Mouse (Mus musculus): ENCODE measurements around the gene Meis3.

The Meis3 gene

DNA sequence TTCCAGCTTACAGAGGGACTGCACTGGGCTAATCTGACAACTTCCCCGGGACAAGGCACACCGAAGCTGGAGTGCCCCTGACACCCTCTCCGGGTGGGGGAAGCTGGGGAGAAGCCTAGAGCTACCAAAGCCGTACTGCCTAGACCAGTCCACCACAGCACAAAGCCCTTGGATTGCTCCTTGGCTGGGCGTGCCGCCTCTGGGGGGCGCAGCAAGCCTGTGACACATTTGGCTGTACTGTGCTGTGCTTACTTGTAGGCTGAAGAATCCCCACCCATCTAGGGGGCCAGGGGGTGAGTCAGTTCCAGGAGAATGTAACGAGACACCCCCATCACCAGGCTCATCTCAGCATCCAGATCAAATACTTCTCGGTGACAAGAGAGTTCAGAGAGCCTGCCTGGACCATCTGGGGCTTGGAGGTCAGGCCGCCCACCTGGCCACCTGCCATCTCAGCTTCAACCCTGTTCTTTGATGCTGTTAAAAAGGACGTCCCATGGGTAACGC is 36.0 kb downstream of the Meis3 start:
- DNase-seq (ENCODE audit: low spot score) = no peak

DNA sequence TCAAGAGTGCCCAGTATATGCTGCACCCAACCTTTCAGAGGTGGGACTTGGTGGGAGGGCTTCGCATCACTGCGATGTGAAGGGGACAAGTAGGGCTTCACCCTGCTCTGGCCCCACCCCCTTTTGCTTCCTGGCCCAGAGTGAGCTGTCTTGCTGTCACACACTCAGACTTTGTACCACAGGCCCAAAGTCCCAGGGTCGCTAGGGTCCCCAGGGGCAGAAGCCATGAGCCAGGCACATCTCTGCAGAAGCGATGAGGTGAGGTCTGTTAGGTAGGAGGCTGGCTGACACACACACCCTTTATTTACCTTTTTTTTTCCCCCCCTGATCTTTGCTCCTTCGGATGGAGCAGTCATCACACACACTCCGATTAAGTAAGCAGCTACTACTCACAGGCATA is 38.3 kb downstream of the Meis3 start:
- DNase-seq (ENCODE audit: low spot score) = no peak

DNA sequence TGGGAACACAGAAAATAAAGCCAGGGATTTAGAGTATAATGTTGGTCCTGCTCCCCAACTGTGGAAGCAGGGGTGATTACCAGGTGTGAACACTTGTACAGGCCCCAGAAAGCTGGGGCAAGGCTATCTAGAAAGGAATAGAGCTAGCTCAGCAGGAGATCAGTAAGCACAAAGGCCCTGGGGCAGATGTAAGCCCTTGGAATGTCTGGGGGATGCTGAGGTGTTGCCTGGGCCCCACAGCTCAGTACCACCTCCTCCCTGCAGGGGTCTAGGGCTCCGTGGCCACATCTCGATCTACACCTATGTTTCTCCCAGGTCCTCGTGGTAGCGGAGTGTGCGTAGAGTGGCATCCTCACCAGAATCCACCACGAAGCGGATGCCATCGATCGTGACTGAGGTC is 39.1 kb downstream of the Meis3 start:
- no peak for DNase-seq (ENCODE audit: low spot score)

DNA sequence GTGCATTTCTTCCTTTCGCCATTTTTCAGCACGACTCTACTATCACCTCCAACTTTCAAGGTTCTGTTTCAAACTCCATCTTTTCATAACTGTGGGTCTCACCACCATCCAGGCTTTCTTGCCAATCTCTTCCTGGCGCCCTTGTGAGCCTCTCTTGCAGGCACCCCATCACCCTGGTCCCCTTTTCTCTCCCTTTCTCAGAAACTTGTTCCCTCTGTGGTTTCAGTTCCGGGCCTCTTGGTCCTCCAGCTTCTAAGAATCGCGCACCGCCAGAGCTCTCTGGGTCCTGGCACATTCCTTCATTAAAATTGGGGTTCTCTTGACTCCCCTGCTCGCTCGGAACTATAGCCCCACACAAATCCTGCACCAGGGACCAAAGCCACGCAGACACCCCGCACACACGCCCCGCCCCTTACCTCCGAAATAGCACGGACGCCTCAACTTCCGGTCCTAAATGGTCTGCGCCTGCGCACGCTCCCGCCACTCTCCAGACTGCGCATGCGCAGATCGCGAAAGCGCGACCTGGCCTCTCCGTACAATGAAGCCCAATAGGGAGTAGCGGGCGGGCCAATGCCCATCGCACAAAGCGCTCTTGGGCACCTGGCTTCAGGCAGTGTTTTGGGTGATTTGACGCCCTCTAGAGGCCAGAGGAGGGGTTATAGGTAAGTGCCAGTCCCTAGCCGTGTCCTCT is 46.8 kb downstream of the Meis3 start, which contains the start of gene Dhx34:
Gene Dhx34 (minus strand): TSS at position 456 of the 691 bp plus-strand sequence.
- DNase-seq (ENCODE audit: low spot score) = peak; percentile 90

DNA sequence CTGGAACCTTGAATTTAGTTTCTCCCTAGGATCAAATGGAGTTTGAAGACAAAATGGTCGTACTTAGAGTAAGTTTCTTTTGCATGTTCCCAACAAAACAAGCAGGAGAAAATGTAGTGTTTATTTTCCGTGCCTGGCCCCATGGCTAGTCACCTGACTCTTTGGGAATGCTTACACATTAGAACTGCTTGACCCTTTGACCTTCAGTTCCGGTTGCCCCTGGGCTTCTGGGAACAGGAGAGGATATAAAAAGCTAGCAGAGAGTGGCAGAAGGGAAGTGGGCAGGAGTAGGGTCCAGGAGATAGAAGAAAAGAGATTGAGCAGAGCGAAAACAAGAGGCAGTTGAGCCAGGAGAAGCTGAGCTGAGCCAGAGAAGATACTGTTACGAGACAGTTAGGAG is 55.0 kb downstream of the Meis3 start:
- no peak for DNase-seq (ENCODE audit: low spot score)

Data from ovary, postnatal 10 days (tissue).